Mouse (Mus musculus) heart, adult 2 months (tissue): ENCODE results near the gene Mpped2.

Source experiments
- CTCF ChIP-seq: fragments of 200-600 bp; IDR thresholded peaks from 2 replicates; pipeline ENCODE4 v1.8.1; 2022; ENCODE audit warnings: antibody characterized with exemption, mild to moderate bottlenecking, moderate library complexity
- EP300 ChIP-seq: fragments of 200-500 bp; IDR thresholded peaks from 2 replicates; pipeline ENCODE4 v1.6.1; 2011; ENCODE audit warnings: low read depth, low read length, control low read depth; ENCODE audit not compliant: insufficient read depth
- POLR2A ChIP-seq: fragments of 200-500 bp; IDR thresholded peaks from 2 replicates; pipeline ENCODE4 v1.6.1; 2011; ENCODE audit warnings: mild to moderate bottlenecking, low read depth, low read length, control low read depth; ENCODE audit not compliant: insufficient read depth

DNA sequence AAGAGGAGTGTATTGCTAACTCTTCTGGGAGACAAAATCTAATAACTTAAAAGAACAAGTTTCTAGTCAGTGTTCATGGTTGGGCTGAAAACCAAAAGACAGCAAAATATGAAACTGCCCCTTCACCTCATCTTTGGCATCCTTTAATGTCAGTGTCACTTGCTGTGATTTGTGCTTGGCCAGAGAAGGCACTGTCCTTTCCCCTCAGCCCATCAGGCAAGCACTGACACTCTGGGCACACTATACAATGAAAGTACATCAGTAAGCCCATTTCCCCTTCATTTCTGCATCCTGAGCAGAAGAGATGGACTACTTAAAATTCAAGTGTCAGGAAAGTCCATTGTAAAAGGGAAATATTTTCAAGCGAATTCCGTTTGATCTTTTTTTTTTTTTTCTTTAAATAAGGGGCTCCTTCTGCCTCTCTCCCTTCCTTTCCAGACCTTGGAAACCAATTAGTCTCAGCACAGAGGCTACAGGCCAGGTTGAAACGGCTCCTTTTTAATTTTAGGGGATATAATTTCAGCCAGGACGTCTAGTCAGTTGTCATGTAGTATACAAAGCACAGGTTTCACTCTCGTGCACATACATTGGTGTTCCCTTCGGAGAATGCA lies 1.2 kb upstream of the Mpped2 start:
- TF ChIP-seq CTCF (no peak), POLR2A (no peak), EP300 (no peak)
